Mouse (Mus musculus) liver, embryonic 14.5 days (tissue): ENCODE measurements at regions not wholly inside any gene's neighbourhood (a gene's known extent, or its start where the extent isn't known, plus 50 kb on each side); places are given as distances from the start of the nearest gene placed in this dataset.

Experiments
- ATAC-seq: fragments of 200-750 bp; cut with Nextera tagmentation; 2 replicates; pipeline ENCODE4 v1.8.0; 2017; ENCODE audit warnings: moderate number of reproducible peaks, mild to moderate bottlenecking, moderate library complexity; ENCODE audit not compliant: insufficient read depth
- DNase-seq, 3 experiments: peaks; one replicate each; pipeline ENCODE4 v3.0.0-alpha.2; 2012 to 2013; ENCODE audit warnings: low read depth in 3 of 3, low spot score in 3 of 3
- H3K27ac ChIP-seq: fragments of 300-500 bp; sonication (generic); 2 replicates; pipeline ENCODE4 v1.5.1; 2014; ENCODE audit warnings: moderate library complexity, mild to moderate bottlenecking, control low read depth, inconsistent platforms
- H3K27me3 ChIP-seq: fragments of 300-500 bp; sonication (generic); 2 replicates; pipeline ENCODE4 v1.6.1; 2014; ENCODE audit warnings: mild to moderate bottlenecking, low read length, moderate library complexity; ENCODE audit not compliant: control insufficient read depth, insufficient read depth
- H3K36me3 ChIP-seq: fragments of 300-500 bp; sonication (generic); replicated peaks from 2 replicates; pipeline ENCODE4 v1.6.1; 2014; ENCODE audit warnings: low read depth; ENCODE audit not compliant: control insufficient read depth, insufficient read depth
- H3K4me1 ChIP-seq, 2 experiments: fragments of 200-500 bp in 1 of 2; fragments of 300-500 bp in 1 of 2; sonication (generic) in 1 of 2; replicated peaks; 2 replicates each; pipeline ENCODE4 v1.6.1; 2012 to 2014; ENCODE audit warnings: antibody characterized with exemption in 1 of 2, inconsistent platforms in 1 of 2, low read length in 1 of 2; ENCODE audit not compliant: control insufficient read depth in 2 of 2, insufficient read depth in 2 of 2
- H3K4me2 ChIP-seq: fragments of 300-500 bp; sonication (generic); 2 replicates; pipeline ENCODE4 v1.6.1; 2014; ENCODE audit warnings: low read depth, mild to moderate bottlenecking, control low read depth, moderate library complexity
- H3K4me3 ChIP-seq, 2 experiments: fragments of 200-500 bp in 1 of 2; fragments of 300-500 bp in 1 of 2; sonication (generic) in 1 of 2; 2 replicates each; pipeline ENCODE4 v1.5.1; 2012 to 2014; ENCODE audit warnings: low read depth in 2 of 2, low read length in 2 of 2, mild to moderate bottlenecking in 2 of 2, control low read depth in 1 of 2, inconsistent platforms in 1 of 2, moderate library complexity in 1 of 2; ENCODE audit not compliant: insufficient read depth in 1 of 2
- H3K9ac ChIP-seq: fragments of 300-500 bp; sonication (generic); replicated peaks from 2 replicates; pipeline ENCODE4 v1.6.1; 2014; ENCODE audit warnings: mild to moderate bottlenecking, control low read depth, moderate library complexity
- H3K9me3 ChIP-seq: fragments of 300-500 bp; sonication (generic); 2 replicates; pipeline ENCODE4 v1.6.1; 2016; ENCODE audit warnings: low read length, mixed read lengths; ENCODE audit not compliant: control insufficient read depth
- CTCF ChIP-seq: IDR thresholded peaks from 2 replicates; pipeline ENCODE4 v1.5.1; 2016; ENCODE audit warnings: antibody characterized with exemption, low read depth, control low read depth
- EP300 ChIP-seq: IDR thresholded peaks from 2 replicates; pipeline ENCODE4 v1.6.1; 2016; ENCODE audit warnings: antibody characterized with exemption, low read depth
- WGBS: fragments of 180-500 bp; shearing (Covaris S2); extraction: QIAGEN DNeasy Blood & Tissue Kit; methylation state at CpG from one replicate; pipeline ENCODE4 v1.1.7; 2014; ENCODE audit not compliant: insufficient replicate concordance; 5-methylcytosine and 5-hydroxymethylcytosine counted together

DNA sequence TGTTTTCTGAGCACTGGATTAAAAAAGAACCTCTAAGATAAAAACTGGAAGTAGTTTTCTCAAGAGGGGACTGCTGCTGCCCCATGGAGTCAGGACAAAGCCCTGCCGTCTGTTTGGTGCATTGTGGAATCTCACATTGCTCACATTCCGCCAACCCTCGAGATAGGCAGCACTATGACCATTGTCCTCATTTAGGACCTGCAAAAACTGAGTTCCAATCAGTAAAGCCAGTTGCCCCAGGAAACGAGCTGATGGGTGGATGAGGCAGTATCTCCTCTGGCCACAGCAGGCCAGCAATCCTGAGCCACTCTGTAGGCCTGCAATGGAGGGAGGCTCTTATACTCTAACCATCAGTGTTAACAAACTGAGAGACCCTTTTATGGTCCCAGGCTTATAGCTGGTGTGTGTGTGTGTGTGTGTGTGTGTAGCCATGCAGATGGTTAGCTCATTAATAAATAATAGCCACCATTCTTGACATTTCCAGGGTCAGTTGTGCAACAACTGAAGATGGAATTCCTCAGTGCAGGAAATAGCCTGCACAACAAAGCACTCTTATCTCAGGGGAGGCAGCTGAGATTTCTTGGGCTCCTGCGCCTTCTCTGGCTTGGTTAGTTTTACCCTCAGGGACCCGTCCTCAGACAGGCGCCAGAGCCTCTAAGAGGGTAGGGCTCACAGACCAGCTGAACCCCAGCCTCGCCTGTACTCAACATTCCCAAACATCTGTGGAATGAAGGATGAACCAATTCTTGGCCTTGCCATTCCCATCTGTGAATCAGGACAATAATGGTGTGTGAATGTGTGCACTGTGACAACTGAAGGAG lies 52.4 kb upstream of the Mycn start:
- Histone ChIP-seq H3K36me3 (no peaks in the 10 kb centered on the region), H3K4me2 (no peak overlapping the region), H3K4me3 (no peak overlapping the region), H3K27ac (no peak overlapping the region), H3K27me3 (no peaks in the 10 kb centered on the region), H3K9ac (no peak overlapping the region), H3K4me1 (peaks cover 0 to 13% of the 10 kb centered on the region in 2 experiments; a peak in 1 of 4 replicates), H3K9me3 (no peaks in the 10 kb centered on the region)
- no peak for TF ChIP-seq EP300
- no peak for TF ChIP-seq CTCF
- DNase-seq (no peak), ATAC-seq (no peak)
- 43% methylated on average over 8 of the region's 8 CpGs for WGBS
